Mouse (Mus musculus): Measurements from ENCODE around the gene Gm9833.

GRCm38 (mm10) chr3:10092499-10092898 lies 4.6 kb downstream of the Gm9833 start:
- TF ChIP-seq CTCF (IDR thresholded peaks at IDR 0.05; ENCODE audit: low read depth) (no peak), EP300 (IDR thresholded peaks at IDR 0.05; ENCODE audit: low read depth) (no peak)

Measured in liver, embryonic 14.5 days (tissue).